19 mouse cellular contexts compared by ENCODE assay signal in genomic region chr11:95527307-95527706, GRCm38 (mm10). TPM values are rescaled to one million over a fixed set of nuclear protein-coding genes. Genes with fewer than 3 reads are reported as not detected.
"Had no signal": no experiment of that assay in that cellular context is flagged by ENCODE, and none has a peak within 500 bp of the region (broad histone marks: within the 10 kb centered on the region; RNA-seq: fewer than 3 reads in every experiment).

No protein-coding gene starts in this region.

- H3K27me3 ChIP-seq: neural tube, embryonic 13.5 days; stomach, embryonic 15.5 days had no signal

- H3K9me3 ChIP-seq: limb, embryonic 10.5 days; liver, embryonic 15.5 days; midbrain, embryonic 10.5 days; neural tube, embryonic 13.5 days; stomach, embryonic 15.5 days had no signal

- H3K9ac ChIP-seq: liver, embryonic 15.5 days; lung, embryonic 14.5 days; neural tube, embryonic 13.5 days; stomach, embryonic 15.5 days had no signal

- H3K4me2 ChIP-seq: liver, embryonic 11.5 days; liver, embryonic 15.5 days; lung, embryonic 14.5 days; neural tube, embryonic 13.5 days; stomach, embryonic 15.5 days had no signal

- H3K27ac ChIP-seq: kidney, postnatal 0 days; left cerebral cortex, adult 2 months; limb, embryonic 10.5 days; liver, embryonic 15.5 days; midbrain, embryonic 10.5 days; neural tube, embryonic 13.5 days; stomach, embryonic 15.5 days had no signal

- ATAC-seq: intestine, postnatal 0 days; midbrain, embryonic 16.5 days had no signal

- H3K36me3 ChIP-seq: limb, embryonic 10.5 days; liver, embryonic 15.5 days; midbrain, embryonic 10.5 days; neural tube, embryonic 13.5 days; stomach, embryonic 15.5 days had no signal

- H3K4me3 ChIP-seq: left cerebral cortex, adult 2 months; limb, embryonic 10.5 days; liver, embryonic 15.5 days; midbrain, embryonic 10.5 days; neural tube, embryonic 13.5 days; stomach, embryonic 15.5 days had no signal

- DNase-seq: kidney, adult 9 months; kidney, postnatal 36 days; lung, postnatal 10 days; lung, postnatal 4 days; retina, postnatal 1 day; thymus, adult 2 months; thymus, postnatal 25 days had no signal

- H3K4me1 ChIP-seq: liver, embryonic 15.5 days; midbrain, embryonic 10.5 days; neural tube, embryonic 13.5 days; stomach, embryonic 15.5 days had no signal

RNA-seq across cellular contexts. Expression of gene Nxph3, which starts 12.9 kb away (rescaled TPM):
- total RNA-seq: megakaryocyte, adult 5-6 weeks had no signal
